Mouse (Mus musculus) forebrain, embryonic 10.5 days (tissue): ENCODE data around the gene Gpr162. TPM values are rescaled to one million over a fixed set of nuclear protein-coding genes. Genes with fewer than 3 reads are reported as not detected.
A peak's percentile ranks its signal among the peaks of the same experiment; 100 is the strongest.

Experiments
- DNase-seq: peaks from one replicate; pipeline ENCODE4 v3.0.0-alpha.2; 2017; ENCODE audit warnings: low spot score; ENCODE audit errors: extremely low spot score
- H3K27ac ChIP-seq: fragments of 300-500 bp; sonication (generic); 2 replicates; pipeline ENCODE4 v1.5.1; 2016; ENCODE audit warnings: mild to moderate bottlenecking
- H3K27me3 ChIP-seq: fragments of 300-500 bp; sonication (generic); 2 replicates; pipeline ENCODE4 v1.6.1; 2016; ENCODE audit warnings: mild to moderate bottlenecking; ENCODE audit not compliant: poor library complexity, severe bottlenecking
- H3K36me3 ChIP-seq: fragments of 300-500 bp; sonication (generic); replicated peaks from 2 replicates; pipeline ENCODE4 v1.6.1; 2016; ENCODE audit warnings: mild to moderate bottlenecking, moderate library complexity
- H3K4me1 ChIP-seq: fragments of 300-500 bp; sonication (generic); 2 replicates; pipeline ENCODE4 v1.6.1; 2016
- H3K4me3 ChIP-seq: fragments of 300-500 bp; sonication (generic); 2 replicates; pipeline ENCODE4 v1.5.1; 2016; ENCODE audit warnings: mild to moderate bottlenecking, moderate library complexity
- H3K9me3 ChIP-seq: fragments of 300-500 bp; sonication (generic); 2 replicates; pipeline ENCODE4 v1.6.1; 2016; ENCODE audit warnings: mild to moderate bottlenecking, moderate library complexity
- WGBS: fragments of 180-500 bp; shearing (Covaris S2); methylation state at CpG from one replicate; pipeline ENCODE4 v1.1.7; 2016; 5-methylcytosine and 5-hydroxymethylcytosine counted together
- polyA plus RNA-seq: library from polyadenylated mRNA; unstranded; fragments of >200 nt; fragmentation: Nextera tagmentation; extraction: Ambion mirVana; gene quantifications from 2 replicates; pipeline ENCODE4 v1.2.1, GENCODE M21; 2016

The Gpr162 gene
- polyA plus RNA-seq, 1 experiment from 2014 or later, result 2.5 TPM

GRCm38 (mm10) chr6:124863125-124863657, 592 bp downstream of the Gpr162 start:
- WGBS, result 0% methylated on average over 15 of the region's 16 CpGs
- DNase-seq, result peak; percentile 54
- Histone ChIP-seq H3K9me3 (no peaks in the 10 kb centered on the region), H3K4me1 (peaks cover 82% of the 10 kb centered on the region), H3K27me3 (peaks cover 82% of the 10 kb centered on the region), H3K27ac (peak overlapping the region; percentile 92), H3K4me3 (peak overlapping the region; percentile 69), H3K36me3 (peaks cover 9% of the 10 kb centered on the region)

DNA sequence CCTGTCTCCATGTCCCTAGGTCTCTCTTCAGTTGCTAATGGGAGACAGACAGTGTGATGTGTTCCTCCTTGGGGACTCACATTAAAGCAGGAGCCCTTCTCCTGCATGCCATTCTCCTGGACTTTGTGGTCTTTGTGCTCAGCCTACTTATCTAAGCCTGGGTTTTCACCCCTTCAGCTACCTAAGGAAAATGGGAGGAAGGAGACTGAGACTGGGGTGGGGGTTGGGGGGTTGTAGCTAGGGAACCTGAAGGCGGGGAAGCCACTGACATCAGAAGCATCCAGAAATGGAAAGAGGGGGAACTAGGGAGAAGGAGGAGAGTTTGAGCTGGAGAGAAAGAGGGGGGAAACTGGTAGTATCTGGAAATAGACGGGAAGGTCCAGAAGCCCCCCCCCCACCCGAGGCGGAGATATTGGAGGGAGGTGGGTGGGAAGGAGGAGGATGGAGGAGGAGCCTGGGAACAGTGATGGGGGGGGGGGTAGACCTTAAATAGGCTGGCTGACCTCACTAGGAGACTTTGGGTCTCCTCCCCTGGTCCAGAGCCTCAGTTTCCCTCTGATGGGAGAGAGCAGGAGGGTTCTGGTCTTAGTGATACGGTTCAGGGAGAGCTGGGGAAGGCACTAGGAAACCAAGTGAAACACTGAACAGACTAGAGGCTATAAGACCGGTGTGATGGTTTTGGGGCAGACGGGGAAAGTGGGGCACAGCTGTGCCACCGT, 1.2 kb downstream of the Gpr162 start:
- WGBS, result 9% methylated on average over 8 of the region's 8 CpGs
- H3K9me3 ChIP-seq, result no peaks in the 10 kb centered on the region
- H3K27ac ChIP-seq, result peak overlapping the region; percentile 92
- H3K4me3 ChIP-seq, result peak overlapping the region; percentile 69
- peaks cover 9% of the 10 kb centered on the region for H3K36me3 ChIP-seq
- no peak for DNase-seq
- peaks cover 89% of the 10 kb centered on the region for H3K4me1 ChIP-seq
- peaks cover 88% of the 10 kb centered on the region for H3K27me3 ChIP-seq

DNA sequence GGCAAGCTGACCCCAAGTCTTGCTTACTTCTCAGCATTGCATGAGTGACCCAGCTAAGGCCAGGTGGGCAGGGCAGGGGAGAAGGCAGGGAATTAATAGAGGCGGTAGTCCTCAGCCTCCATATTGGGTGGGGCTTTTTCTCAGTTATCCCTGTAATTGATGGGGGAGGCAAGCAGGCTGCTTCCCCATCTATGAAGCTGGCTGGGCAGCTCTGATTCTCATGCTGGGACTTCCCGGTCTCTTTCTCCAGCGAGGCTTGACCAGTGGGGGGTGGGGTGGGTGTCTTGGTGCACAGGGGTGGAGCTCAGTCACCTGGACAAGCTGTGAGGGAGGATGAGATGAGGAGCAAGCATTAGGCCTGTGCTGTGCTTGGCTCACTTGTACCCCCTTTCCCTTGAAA, 2.0 kb downstream of the Gpr162 start:
- WGBS, result 25% methylated on average over 3 of the region's 3 CpGs
- peak overlapping the region; percentile 69 for H3K4me3 ChIP-seq
- peaks cover 86% of the 10 kb centered on the region for H3K27me3 ChIP-seq

GRCm38 (mm10) chr6:124861266-124861665, 2.5 kb downstream of the Gpr162 start:
- Histone ChIP-seq H3K9me3 (no peaks in the 10 kb centered on the region), H3K4me1 (peaks cover 95% of the 10 kb centered on the region), H3K27me3 (peaks cover 80% of the 10 kb centered on the region), H3K4me3 (0 out of 2 replicates have a peak overlapping the region, but pooled peaks have one; percentile 6), H3K36me3 (peaks cover 9% of the 10 kb centered on the region), H3K27ac (peak overlapping the region; percentile 92)
- DNase-seq, result no peak
- 80% methylated on average over 19 of the region's 19 CpGs for WGBS

More for the DNA sequence above, 2.0 kb downstream of the Gpr162 start:
- DNase-seq, result no peak
- no peaks in the 10 kb centered on the region for H3K9me3 ChIP-seq
- peaks cover 94% of the 10 kb centered on the region for H3K4me1 ChIP-seq
- peak overlapping the region; percentile 92 for H3K27ac ChIP-seq
- H3K36me3 ChIP-seq, result peaks cover 9% of the 10 kb centered on the region

DNA sequence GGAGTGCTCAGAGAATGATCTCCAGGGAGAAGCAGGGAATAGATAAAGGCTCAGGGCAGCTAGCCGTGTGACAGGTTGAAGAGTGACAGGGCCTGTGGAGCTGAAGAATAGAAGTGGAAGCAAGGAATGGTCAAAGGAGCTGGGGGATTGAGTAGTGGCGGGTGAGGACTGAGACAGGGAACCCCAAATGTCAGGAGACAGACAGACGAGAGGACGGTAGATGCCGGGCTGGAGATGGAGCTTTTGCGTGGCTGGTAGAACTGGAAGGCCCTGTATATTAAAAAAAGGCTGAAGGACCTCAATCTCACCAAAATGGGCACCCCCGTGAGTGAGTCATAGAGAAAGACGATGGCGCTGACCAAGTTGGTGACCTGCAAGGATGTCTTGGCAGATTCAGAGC, 3.3 kb downstream of the Gpr162 start:
- WGBS, result 81% methylated on average over 9 of the region's 9 CpGs
- DNase-seq, result no peak
- H3K27me3 ChIP-seq, result peaks cover 73% of the 10 kb centered on the region
- no peak overlapping the region for H3K4me3 ChIP-seq
- peaks cover 95% of the 10 kb centered on the region for H3K4me1 ChIP-seq
- peaks cover 9% of the 10 kb centered on the region for H3K36me3 ChIP-seq
- H3K9me3 ChIP-seq, result no peaks in the 10 kb centered on the region
- peak overlapping the region; percentile 92 for H3K27ac ChIP-seq

DNA sequence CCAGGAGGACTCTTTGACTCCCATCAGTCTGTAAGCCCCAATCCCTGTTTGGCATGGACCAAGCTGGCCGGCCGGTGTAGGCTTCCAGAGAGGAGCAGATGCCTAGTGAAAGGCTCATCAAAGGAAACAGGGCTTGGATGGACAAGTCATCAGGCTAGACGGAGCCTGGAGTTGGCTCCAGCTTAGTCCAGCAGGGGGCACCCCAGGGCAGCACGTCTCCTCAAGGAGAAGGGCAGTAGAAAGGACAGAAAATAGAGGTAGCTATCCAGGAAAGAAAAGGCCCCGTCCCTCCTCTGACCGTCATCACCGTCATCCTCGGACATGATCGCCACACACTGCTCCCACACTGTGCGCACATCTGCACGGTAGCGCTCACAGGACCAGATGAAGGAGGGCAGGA, 4.1 kb downstream of the Gpr162 start:
- 12% methylated on average over 12 of the region's 12 CpGs for WGBS
- Histone ChIP-seq H3K36me3 (peaks cover 13% of the 10 kb centered on the region), H3K9me3 (no peaks in the 10 kb centered on the region), H3K27ac (peak overlapping the region; percentile 92), H3K4me1 (peaks cover 92% of the 10 kb centered on the region), H3K27me3 (peaks cover 68% of the 10 kb centered on the region), H3K4me3 (peak overlapping the region; percentile 19)
- DNase-seq, result peak; percentile 83

DNA sequence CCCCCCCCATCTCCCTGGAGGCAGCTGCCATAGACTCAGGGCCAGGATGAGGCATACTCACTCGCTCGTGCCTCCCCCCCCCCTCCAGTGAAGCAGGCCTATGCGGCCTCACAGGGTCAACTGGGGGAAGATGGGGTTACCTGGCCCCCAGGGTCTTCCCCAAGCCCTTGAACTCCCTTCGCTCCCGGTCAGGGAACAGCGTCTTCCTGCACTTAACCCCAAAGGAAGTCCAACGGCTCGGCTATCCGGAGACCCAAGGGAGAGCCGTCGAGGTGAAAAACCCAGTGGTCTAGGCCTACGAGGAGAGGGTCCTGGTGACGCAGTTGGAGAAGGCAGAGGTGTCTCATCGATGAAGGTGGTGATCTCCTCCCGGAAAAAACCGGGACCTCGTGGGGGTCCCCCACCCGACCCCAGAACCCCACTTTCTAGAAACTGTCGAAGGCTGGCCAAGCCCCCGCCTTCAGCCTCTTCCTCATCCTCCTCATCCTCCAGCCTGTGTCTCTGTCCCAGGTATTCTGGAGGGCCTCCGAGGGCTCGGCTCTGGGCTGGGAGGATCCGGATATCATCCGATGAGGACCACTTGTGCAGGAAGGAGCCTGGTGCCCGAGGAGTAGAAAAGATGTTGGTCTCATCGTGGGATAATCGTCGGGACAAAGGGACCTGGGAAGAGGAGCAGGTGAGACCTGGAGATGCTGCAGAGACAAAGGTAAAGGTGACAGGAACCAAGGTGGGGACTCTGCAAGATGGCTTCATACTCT, 5.0 kb downstream of the Gpr162 start:
- peak overlapping the region; percentile 87 for H3K4me3 ChIP-seq
- H3K27me3 ChIP-seq, result peaks cover 61% of the 10 kb centered on the region
- 83% methylated on average over 28 of the region's 28 CpGs for WGBS
- H3K27ac ChIP-seq, result peak overlapping the region; percentile 98; the same call in 1 of the 2 replicates
- H3K9me3 ChIP-seq, result no peaks in the 10 kb centered on the region
- H3K36me3 ChIP-seq, result peaks cover 22% of the 10 kb centered on the region
- H3K4me1 ChIP-seq, result peaks cover 82% of the 10 kb centered on the region
- DNase-seq, result no peak

DNA sequence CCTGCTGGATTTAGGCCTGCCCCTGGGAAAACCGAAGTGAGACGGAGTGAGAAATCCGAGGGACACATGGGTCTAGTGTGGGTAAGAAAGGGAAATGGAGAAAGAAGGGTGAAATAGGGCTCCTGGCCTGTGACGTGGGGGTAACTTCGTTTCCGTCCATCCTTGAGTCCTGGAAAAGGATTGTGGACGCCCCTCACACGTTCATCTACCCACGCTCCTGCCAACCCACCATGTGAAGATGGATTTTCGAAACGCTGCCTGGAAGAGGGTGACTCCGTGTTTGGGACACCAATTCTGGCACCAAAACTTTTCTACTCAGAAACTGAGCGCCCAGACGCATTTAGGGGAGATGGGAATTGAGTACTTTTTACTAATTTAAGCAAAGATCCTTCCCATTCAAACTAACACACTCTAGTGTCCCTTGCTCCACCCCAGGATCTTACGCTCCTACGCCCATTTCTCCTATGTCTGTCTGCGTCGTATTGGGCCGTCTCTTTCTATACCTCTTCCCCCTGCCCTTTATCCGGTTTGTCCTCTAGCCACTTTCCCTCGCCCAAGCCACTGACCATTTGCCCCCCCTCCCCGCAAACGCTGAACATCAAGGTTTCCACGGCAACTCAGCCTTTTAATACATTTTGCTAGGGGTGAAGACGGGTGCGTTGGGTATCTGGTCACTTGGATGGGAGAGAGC, 5.8 kb downstream of the Gpr162 start:
- Histone ChIP-seq H3K27ac (peak overlapping the region; percentile 98), H3K36me3 (peaks cover 30% of the 10 kb centered on the region), H3K4me1 (peaks cover 75% of the 10 kb centered on the region), H3K9me3 (no peaks in the 10 kb centered on the region), H3K27me3 (peaks cover 57% of the 10 kb centered on the region), H3K4me3 (peak overlapping the region; percentile 87)
- peak; percentile 31 for DNase-seq
- WGBS, result 25% methylated on average over 26 of the region's 26 CpGs

- peak within 1 kb of the TSS; percentile 98 for H3K27ac ChIP-seq
- H3K27me3 ChIP-seq, result peaks cover 49% of the 10 kb centered on the region
- H3K4me3 ChIP-seq, result peak within 1 kb of the TSS; percentile 87
- peak; percentile 89 for DNase-seq
- H3K4me1 ChIP-seq, result peaks cover 67% of the 10 kb centered on the region
- H3K9me3 ChIP-seq, result no peaks in the 10 kb centered on the region
- peaks cover 35% of the 10 kb centered on the region for H3K36me3 ChIP-seq
- under 1% methylated on average over 86 of the region's 86 CpGs for WGBS
These were observed 6.6 kb downstream of the Gpr162 start, which contains the start of gene P3h3 for GRCm38 (mm10) chr6:124856916-124857839. P3h3 (minus strand) TSS chr6:124857752.

GRCm38 (mm10) chr6:124856321-124856720, 7.5 kb downstream of the Gpr162 start:
- H3K36me3 ChIP-seq, result peaks cover 34% of the 10 kb centered on the region
- H3K4me1 ChIP-seq, result peaks cover 58% of the 10 kb centered on the region
- peak; percentile 57 for DNase-seq
- peak overlapping the region; percentile 87 for H3K4me3 ChIP-seq
- peaks cover 42% of the 10 kb centered on the region for H3K27me3 ChIP-seq
- H3K9me3 ChIP-seq, result no peaks in the 10 kb centered on the region
- 7% methylated on average over 14 of the region's 14 CpGs for WGBS
- H3K27ac ChIP-seq, result peak overlapping the region; percentile 98

- H3K4me1 ChIP-seq, result peaks cover 41% of the 10 kb centered on the region
- H3K9me3 ChIP-seq, result no peaks in the 10 kb centered on the region
- H3K27me3 ChIP-seq, result peaks cover 25% of the 10 kb centered on the region
- whole genome bisulfite sequencing, result 76% methylated on average over 12 of the region's 12 CpGs
- no peak overlapping the region for H3K27ac ChIP-seq
- H3K4me3 ChIP-seq, result no peak overlapping the region
- DNase-seq, result no peak
- peaks cover 38% of the 10 kb centered on the region for H3K36me3 ChIP-seq
These were observed 9.1 kb downstream of the Gpr162 start for GRCm38 (mm10) chr6:124854647-124855046.
